Comparison of ENCODE assay signal across 13 mouse cellular contexts in the genomic region with DNA sequence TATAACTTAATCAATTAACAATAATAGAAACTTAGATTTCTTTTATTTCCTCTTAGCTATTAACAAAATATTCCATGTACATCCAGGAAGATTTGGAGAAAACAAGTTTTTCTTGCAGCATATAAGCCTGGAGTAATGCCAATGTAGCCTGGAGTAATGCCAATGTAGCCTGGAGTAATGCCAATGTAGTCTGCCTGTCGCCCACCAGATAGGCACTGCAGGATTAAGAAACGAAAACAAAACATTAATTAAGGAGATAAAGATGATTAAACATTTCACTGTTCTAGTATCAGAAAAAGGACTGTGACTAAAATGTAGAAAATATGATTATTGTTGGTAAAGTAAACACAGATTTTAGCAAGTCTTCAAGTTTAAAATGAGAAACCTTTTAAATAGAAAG. TPM values are rescaled to one million over a fixed set of nuclear protein-coding genes. Genes with fewer than 3 reads are reported as not detected.
DNase-seq lines count a peak whose midpoint lies in the region.
"Had no signal": no experiment of that assay in that cellular context is flagged by ENCODE, and none has a peak within 500 bp of the region (broad histone marks: within the 10 kb centered on the region; RNA-seq: fewer than 3 reads in every experiment).

No protein-coding gene starts in this region.

- peak; percentile 63 to 71 for DNase-seq in cerebellum, postnatal 14 days
- DNase-seq in cerebellum, adult 11-12 months = no peak
- peak; percentile 11 for DNase-seq in layer of hippocampus, adult 9-10 months (ENCODE audit: low spot score)
- no peak for DNase-seq in layer of hippocampus, postnatal 36 days
- peak; percentile 2 for DNase-seq in right cerebral cortex, adult 18-20 months
- DNase-seq in right cerebral cortex, postnatal 25 days = no peak
- DNase-seq in ovary, adult 18-20 months (ENCODE audit: low spot score) = no peak
- DNase-seq in c-Kit-positive CD71-positive TER-119-positive erythroid progenitor cells, embryonic 14.5 days (ENCODE audit: low spot score) = no peak
- DNase-seq: adrenal gland, postnatal 14 days; cerebellum, adult 8-10 months; gastrocnemius, postnatal 25 days; lung, adult 18-20 months; thymus, adult 18-20 months had no signal

RNA-seq across cellular contexts. Expression of gene Ankrd31, which starts 49.4 kb away (rescaled TPM):
- under 1 TPM; 0.66 to 0.97 TPM for total RNA-seq in layer of hippocampus, postnatal 36 days (2021)
- total RNA-seq: adrenal gland, postnatal 14 days; gastrocnemius, postnatal 25 days had no signal

Comparison
In these comparisons a context has a peak if more than half of its experiments do, and no peak if none do; other contexts are left out.
1. DNase-seq: peak in cerebellum, postnatal 14 days (2 of 2), layer of hippocampus, adult 9-10 months (single experiment) and right cerebral cortex, adult 18-20 months (single experiment); none in cerebellum, adult 11-12 months (single experiment), layer of hippocampus, postnatal 36 days (0 of 2), right cerebral cortex, postnatal 25 days (single experiment), ovary, adult 18-20 months (single experiment) and c-Kit-positive CD71-positive TER-119-positive erythroid progenitor cells, embryonic 14.5 days (single experiment).